Mouse (Mus musculus) left cerebral cortex, adult 8-10 months (tissue): Measurements from ENCODE around the gene 4930578G10Rik. TPM values are rescaled to one million over a fixed set of nuclear protein-coding genes. Genes with fewer than 3 reads are reported as not detected.
"Not testable (repeated sequence)": the region's sequence is repeated elsewhere in the genome, so short reads cannot be mapped to it uniquely, and the experiment has no call there.

Source experiments
- DNase-seq, 2 experiments: peaks; one replicate each; pipeline ENCODE4 v3.0.0; 2022; ENCODE audit warnings: low spot score in 2 of 2
- total RNA-seq, 4 experiments: library from RNA; stranded (reverse); gene quantifications; 2 replicates each; pipeline ENCODE4 v1.2.4; 2022

The 4930578G10Rik gene
- total RNA-seq = 1 to 10 TPM; 2.7 to 3.2 (median 2.9) TPM

- DNase-seq = not testable (repeated sequence)
Measured at GRCm38 (mm10) chr4:42735245-42735644, at the start of gene 4930578G10Rik. Gene 4930578G10Rik, plus strand, starts transcription at chr4:42735545.

DNA sequence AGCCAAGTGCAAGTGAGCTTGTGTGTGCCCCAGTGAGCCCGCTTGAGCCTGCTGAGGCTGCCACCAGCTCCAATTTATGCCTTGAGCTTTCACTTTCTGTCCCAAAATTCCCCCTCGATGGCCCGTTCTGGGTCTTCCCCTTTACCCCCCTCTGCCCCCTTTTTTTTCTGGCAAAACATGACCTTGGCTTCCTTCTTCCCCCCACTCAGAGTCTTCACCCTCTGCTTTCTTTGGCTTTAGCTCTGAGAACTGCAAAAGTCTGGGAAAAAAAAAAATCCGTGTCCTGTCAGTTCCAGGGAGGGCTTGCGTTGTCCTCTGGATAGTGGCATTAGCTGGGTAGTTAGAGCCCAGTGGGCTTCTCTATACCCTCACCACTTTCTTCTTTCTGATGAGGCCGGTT, 21.1 kb downstream of the 4930578G10Rik start, which contains the start of gene Ccl19:
Gene Ccl19 (minus strand): TSS at position 101 of the 400 bp plus-strand sequence.
- DNase-seq = not testable (repeated sequence)

- DNase-seq = not testable (repeated sequence)
Measured at GRCm38 (mm10) chr4:42773893-42774292, 38.5 kb downstream of the 4930578G10Rik start, which contains the start of gene Ccl21a. Gene Ccl21a, minus strand, starts transcription at chr4:42773993.

GRCm38 (mm10) chr4:42853788-42854187, 118.4 kb downstream of the 4930578G10Rik start, which contains the start of gene Fam205a1:
Gene Fam205a1, minus strand, starts transcription at chr4:42853888.
- not testable (repeated sequence) for DNase-seq

GRCm38 (mm10) chr4:42856671-42857070, 121.3 kb downstream of the 4930578G10Rik start, which contains the start of gene Gm12394:
Gene Gm12394, minus strand, starts transcription at chr4:42856771.
- DNase-seq = not testable (repeated sequence)

DNA sequence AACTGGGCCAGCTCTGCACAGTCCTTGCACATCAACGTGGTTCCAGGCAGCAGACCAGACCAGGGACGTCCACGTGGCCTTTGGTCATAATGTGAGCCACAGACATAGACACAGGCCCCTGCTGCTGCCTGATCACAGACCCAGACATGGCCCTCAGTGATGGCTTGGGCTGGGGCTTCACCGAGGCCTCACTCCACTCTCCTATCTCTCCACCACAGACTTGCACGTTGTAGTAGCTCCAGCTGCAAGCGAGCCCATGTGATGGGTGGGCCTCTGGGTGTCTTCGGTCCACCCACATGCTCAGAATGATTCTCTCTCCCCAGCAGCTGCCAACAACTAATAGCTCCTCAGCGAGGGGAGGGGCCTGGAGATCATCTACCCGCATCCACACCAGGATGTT, 125.1 kb downstream of the 4930578G10Rik start:
- DNase-seq = not testable (repeated sequence)

DNA sequence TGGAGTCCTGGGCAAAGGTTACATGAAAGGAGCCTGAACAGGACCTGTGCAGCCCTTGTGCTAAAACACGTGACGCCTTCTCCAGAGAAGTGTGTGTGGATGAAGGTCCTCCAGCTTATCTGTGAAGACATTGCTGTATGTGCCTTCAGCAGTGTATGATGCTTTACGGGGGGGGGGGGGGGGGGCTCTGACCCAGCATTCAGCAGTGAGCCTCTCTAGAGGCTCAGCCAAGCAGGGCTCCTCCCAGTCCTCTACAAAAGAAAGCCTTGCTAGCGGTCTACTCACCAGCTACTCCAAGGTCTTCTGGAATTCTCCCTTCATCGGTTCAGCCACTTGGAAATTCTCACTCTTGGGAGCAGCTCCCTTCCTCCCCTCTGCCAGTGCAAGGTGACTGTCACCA, 128.1 kb downstream of the 4930578G10Rik start:
- DNase-seq = not testable (repeated sequence)

GRCm38 (mm10) chr4:42867390-42867789, 132.0 kb downstream of the 4930578G10Rik start:
- DNase-seq = no peak

DNA sequence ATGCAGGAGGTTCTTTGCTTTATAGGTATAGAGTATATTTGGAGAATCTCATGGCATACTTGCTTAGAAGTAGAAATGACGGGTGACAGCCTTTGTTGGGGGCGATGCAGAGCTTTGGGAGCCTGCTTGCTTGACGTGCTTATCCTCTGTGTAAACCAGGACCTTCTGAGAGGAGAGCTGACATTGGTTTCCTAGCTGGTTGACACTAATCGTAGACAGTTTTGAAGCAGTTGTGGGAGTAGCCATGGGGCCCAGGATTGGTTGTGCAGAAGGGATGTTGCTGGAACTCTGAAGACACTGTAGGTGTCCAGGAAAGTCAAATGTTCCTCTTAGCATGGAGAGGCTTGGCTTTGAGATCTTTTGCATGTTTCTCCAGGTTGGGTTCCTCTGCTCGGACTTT, 132.8 kb downstream of the 4930578G10Rik start:
- DNase-seq = no peak

DNA sequence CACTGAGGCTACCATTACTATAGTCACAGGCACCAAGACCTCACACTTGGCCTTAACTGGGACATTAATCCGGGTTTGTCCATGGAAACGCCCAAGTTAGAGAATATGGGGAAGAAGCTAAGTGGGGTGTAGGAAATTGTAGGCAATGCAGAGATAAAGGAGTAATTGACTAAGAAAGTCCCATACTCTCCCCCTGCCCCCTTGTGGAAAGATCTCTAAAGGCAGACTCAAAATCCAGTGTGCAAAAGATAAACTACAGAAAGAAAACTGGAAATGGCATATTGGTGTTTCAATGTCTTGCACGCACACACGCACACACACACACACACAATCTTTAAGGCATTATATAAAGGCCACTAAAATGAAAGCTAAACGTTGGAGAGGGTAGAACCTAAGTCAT, 135.4 kb downstream of the 4930578G10Rik start:
- DNase-seq = no peak

- DNase-seq = no peak
Measured at GRCm38 (mm10) chr4:42872151-42872550, 136.8 kb downstream of the 4930578G10Rik start.

- no peak for DNase-seq
Measured at GRCm38 (mm10) chr4:42872746-42873435, 137.5 kb downstream of the 4930578G10Rik start.

DNA sequence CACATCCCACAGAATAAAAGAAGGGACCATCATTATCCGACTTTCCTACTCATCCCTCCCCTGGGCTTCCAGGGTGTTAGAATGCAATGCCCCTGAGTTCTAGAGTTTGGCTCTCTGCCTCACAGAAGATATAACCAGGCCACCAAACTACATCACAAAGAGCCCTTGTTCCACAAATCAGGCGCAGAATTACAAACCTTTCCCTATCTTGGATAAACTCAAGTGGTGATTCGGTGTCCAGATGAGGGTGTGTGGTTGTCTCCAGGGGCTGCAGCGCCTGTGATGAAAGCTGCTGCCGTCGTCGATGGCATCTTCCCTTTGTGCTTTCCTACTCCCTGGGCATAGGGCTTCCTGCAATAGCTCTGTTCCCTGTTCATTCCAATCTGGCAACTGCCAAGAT, 138.8 kb downstream of the 4930578G10Rik start, which contains the start of gene Fam205c:
Gene Fam205c (minus strand): TSS at position 101 of the 400 bp plus-strand sequence.
- no peak for DNase-seq

DNA sequence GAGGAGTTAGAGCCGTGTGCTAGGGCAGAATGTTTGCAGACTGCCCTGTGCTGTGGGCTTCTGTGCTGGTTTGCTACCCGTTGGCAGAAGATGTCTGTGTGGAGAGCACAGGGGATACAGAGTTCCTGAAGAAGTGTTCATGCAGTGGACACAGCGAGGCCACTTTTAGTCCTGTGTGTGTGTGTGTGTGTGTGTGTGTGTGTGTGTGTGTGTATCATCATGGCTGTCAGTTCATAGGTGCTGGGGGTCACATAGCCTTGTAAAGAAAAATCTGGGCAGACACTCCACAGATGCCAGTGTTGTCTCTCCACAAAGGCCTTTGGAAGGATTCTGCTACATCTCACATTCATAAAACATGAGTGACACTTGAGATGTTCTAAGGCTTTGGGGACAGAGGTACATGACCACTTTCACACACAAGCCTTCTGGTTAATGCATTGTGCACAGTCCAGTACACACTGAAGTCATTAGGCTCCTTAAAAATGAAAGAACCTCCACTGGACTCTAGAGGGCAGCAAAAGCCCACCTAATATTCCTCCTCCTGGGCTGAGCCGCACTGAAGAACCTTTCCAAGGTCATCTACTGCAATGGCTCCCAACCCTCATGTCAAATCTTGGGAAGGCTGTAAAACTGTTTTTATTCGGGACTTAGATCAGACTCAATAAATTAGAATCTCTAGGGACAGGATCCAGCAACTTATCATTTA, 141.4 kb downstream of the 4930578G10Rik start:
- no peak for DNase-seq

- DNase-seq = no peak
Measured at GRCm38 (mm10) chr4:42877657-42878056, 142.3 kb downstream of the 4930578G10Rik start.

DNA sequence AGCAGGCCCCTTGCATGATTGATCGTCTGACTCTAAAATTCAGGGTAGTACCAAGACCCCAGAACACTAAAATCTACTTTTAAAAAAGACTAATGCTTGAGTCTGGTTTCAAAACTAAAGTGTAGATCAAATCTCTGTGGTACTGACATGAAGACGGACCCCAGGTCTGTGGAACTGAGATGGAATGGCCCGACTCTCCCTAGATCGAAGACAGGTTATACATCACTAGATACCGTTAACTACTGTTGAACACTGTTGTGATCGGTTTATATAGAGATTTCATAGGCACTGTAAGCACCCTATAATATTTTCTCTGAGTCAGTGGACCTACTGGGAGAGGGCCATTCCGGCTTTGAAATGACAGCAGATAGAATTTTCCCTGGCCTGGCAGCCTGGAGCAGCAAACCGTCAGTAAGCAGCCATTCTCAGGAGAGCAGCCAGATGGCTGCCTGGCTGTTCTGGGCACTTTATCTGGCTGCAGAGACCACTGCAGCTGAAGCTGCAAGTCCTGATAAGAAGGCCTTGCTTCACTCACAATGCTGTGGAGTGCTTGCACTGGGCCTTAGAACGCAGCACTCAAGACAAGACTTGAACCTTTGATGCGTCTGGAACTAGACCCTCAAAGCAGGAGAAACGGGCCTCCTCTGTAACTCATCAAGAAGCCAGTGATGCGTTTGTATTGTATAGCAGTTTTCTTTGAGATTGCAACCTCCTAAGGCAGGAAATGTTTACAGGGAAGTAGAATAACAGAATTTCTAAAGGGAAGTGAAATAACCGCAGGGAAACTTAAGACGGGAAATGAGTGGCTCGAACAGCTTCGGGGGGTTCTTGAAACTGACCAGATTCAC, 144.7 kb downstream of the 4930578G10Rik start:
- no peak for DNase-seq

GRCm38 (mm10) chr4:42880677-42880948, 145.3 kb downstream of the 4930578G10Rik start:
- no peak for DNase-seq

- DNase-seq = peak in 1 of 2 experiments; percentile 62
Measured at GRCm38 (mm10) chr4:42886926-42887325, 151.6 kb downstream of the 4930578G10Rik start.

- no peak for DNase-seq
Measured at GRCm38 (mm10) chr4:42888806-42889205, 153.5 kb downstream of the 4930578G10Rik start.

- no peak for DNase-seq
Measured at GRCm38 (mm10) chr4:42891176-42891575, 155.8 kb downstream of the 4930578G10Rik start.

DNA sequence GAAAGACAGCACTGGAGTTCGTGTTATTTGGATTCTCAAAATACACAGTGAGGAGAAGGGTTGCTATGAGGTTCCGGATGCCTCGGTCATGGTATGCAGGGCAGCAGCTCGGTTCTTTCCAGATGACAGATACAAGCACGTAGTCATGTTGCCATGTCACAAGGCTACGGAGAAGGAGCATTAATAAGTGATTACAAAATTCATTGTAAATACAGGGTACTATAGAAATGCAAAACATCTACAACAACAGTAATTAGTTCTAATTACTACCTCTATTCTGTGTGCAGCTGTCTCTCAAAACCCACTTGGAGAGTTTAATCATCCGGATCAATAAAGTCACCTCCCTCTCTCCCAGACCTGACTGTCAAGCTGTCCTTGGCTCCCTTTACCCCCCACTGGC, 159.8 kb downstream of the 4930578G10Rik start:
- DNase-seq = no peak
